Mouse (Mus musculus) MEL (cell line): ENCODE results near the gene Ly6g6c. TPM values are rescaled to one million over a fixed set of nuclear protein-coding genes. Genes with fewer than 3 reads are reported as not detected.

Experiments
- DNase-seq: peaks from one replicate; pipeline ENCODE4 v3.0.0; 2011; ENCODE audit warnings: low read depth, low spot score
- H3K27ac ChIP-seq: 2 replicates; pipeline ENCODE4 v1.5.1; 2012; ENCODE audit warnings: low read depth, mild to moderate bottlenecking, control low read depth, low read length, moderate library complexity; ENCODE audit not compliant: control insufficient read depth
- H3K27me3 ChIP-seq, 2 experiments: fragments of 150-350 bp in 1 of 2; sonication (generic) in 1 of 2; 2 replicates each; pipeline ENCODE4 v1.6.1; 2012; ENCODE audit warnings: low read length in 2 of 2, mild to moderate bottlenecking in 2 of 2, improper control_type of control experiment in 1 of 2, moderate library complexity in 1 of 2; ENCODE audit not compliant: insufficient read depth in 2 of 2, control insufficient read depth in 1 of 2
- H3K36me3 ChIP-seq, 2 experiments: 2 replicates each; pipeline ENCODE4 v1.6.1; 2012 to 2014; ENCODE audit warnings: low read length in 2 of 2, improper control_type of control experiment in 1 of 2, inconsistent platforms in 1 of 2, mild to moderate bottlenecking in 1 of 2; ENCODE audit not compliant: insufficient read depth in 2 of 2, control insufficient read depth in 1 of 2
- H3K4me1 ChIP-seq, 2 experiments: fragments of 150-350 bp in 1 of 2; sonication (generic) in 1 of 2; 2 replicates each; pipeline ENCODE4 v1.6.1; 2012; ENCODE audit warnings: low read length in 2 of 2, improper control_type of control experiment in 1 of 2, mild to moderate bottlenecking in 1 of 2; ENCODE audit not compliant: insufficient read depth in 2 of 2, control insufficient read depth in 1 of 2
- H3K4me3 ChIP-seq, 2 experiments: fragments of 150-350 bp in 1 of 2; sonication (generic) in 1 of 2; 2 replicates each; pipeline ENCODE4 v1.5.1; 2012; ENCODE audit warnings: low read depth in 2 of 2, low read length in 2 of 2, mild to moderate bottlenecking in 2 of 2, moderate library complexity in 2 of 2, control low read depth in 1 of 2, improper control_type of control experiment in 1 of 2; ENCODE audit not compliant: control insufficient read depth in 1 of 2, insufficient read depth in 1 of 2
- H3K79me2 ChIP-seq: 2 replicates; pipeline ENCODE4 v1.6.1; 2012; ENCODE audit warnings: mild to moderate bottlenecking, low read length, moderate library complexity; ENCODE audit not compliant: control insufficient read depth, poor library complexity, insufficient read depth
- H3K9ac ChIP-seq: 2 replicates; pipeline ENCODE4 v1.6.1; 2012; ENCODE audit warnings: low read depth, mild to moderate bottlenecking, control low read depth, low read length, moderate library complexity; ENCODE audit not compliant: control insufficient read depth, poor library complexity, severe bottlenecking
- H3K9me3 ChIP-seq: fragments of 150-350 bp; sonication (generic); replicated peaks from 2 replicates; pipeline ENCODE4 v1.6.1; 2012; ENCODE audit warnings: mild to moderate bottlenecking, low read length, improper control_type of control experiment, moderate library complexity; ENCODE audit not compliant: insufficient read depth
- CHD2 ChIP-seq: IDR thresholded peaks from 2 replicates; pipeline ENCODE4 v1.6.1; 2011; ENCODE audit warnings: low read length, improper control_type of control experiment
- E2F4 ChIP-seq: IDR thresholded peaks from 2 replicates; pipeline ENCODE4 v1.6.1; 2011; ENCODE audit warnings: low read depth, low read length, improper control_type of control experiment, borderline replicate concordance
- EP300 ChIP-seq, 2 experiments: IDR thresholded peaks; 2 replicates each; pipeline ENCODE4 v1.6.1; 2011; ENCODE audit warnings: improper control_type of control experiment in 2 of 2, low read length in 2 of 2, low read depth in 1 of 2, mild to moderate bottlenecking in 1 of 2
- ETS1 ChIP-seq: IDR thresholded peaks from 2 replicates; pipeline ENCODE4 v1.6.1; 2012; ENCODE audit warnings: low read depth, mild to moderate bottlenecking, inconsistent platforms, low read length, improper control_type of control experiment, moderate library complexity
- GATA1 ChIP-seq: IDR thresholded peaks from 2 replicates; pipeline ENCODE4 v1.6.1; 2011; ENCODE audit warnings: low read depth, low read length, improper control_type of control experiment
- HCFC1 ChIP-seq: IDR thresholded peaks from 2 replicates; pipeline ENCODE4 v1.6.1; 2012; ENCODE audit warnings: low read depth, mild to moderate bottlenecking, inconsistent platforms, low read length, improper control_type of control experiment, moderate library complexity
- KAT2A ChIP-seq: conservative IDR thresholded peaks from 2 replicates; pipeline ENCODE4 v1.6.1; 2012; ENCODE audit warnings: low read depth, low read length, improper control_type of control experiment, inconsistent platforms
- MAFK ChIP-seq: IDR thresholded peaks from 2 replicates; pipeline ENCODE4 v1.6.1; 2011; ENCODE audit warnings: low read depth, mild to moderate bottlenecking, low read length, improper control_type of control experiment, borderline replicate concordance
- MAZ ChIP-seq: IDR thresholded peaks from 2 replicates; pipeline ENCODE4 v1.6.1; 2012; ENCODE audit warnings: low read depth, mild to moderate bottlenecking, inconsistent platforms, low read length, improper control_type of control experiment
- MEF2A ChIP-seq: IDR thresholded peaks from 2 replicates; pipeline ENCODE4 v1.6.1; 2014; ENCODE audit warnings: low read depth, mild to moderate bottlenecking, inconsistent platforms, low read length, improper control_type of control experiment; ENCODE audit not compliant: poor library complexity, insufficient replicate concordance, severe bottlenecking; ENCODE audit errors: extremely low read depth
- MXI1 ChIP-seq: IDR thresholded peaks from 2 replicates; pipeline ENCODE4 v1.6.1; 2011; ENCODE audit warnings: mild to moderate bottlenecking, low read depth, low read length, improper control_type of control experiment
- MYB ChIP-seq: IDR thresholded peaks from 2 replicates; pipeline ENCODE4 v1.6.1; 2011; ENCODE audit warnings: mild to moderate bottlenecking, low read depth, low read length, improper control_type of control experiment
- NELFE ChIP-seq: IDR thresholded peaks from 2 replicates; pipeline ENCODE4 v1.6.1; 2011; ENCODE audit warnings: low read depth, low read length, improper control_type of control experiment
- NRF1 ChIP-seq: IDR thresholded peaks from 2 replicates; pipeline ENCODE4 v1.6.1; 2014; ENCODE audit warnings: low read depth, mild to moderate bottlenecking, inconsistent platforms, low read length, improper control_type of control experiment, moderate library complexity; ENCODE audit not compliant: poor library complexity, insufficient read depth, severe bottlenecking
- POLR2A ChIP-seq, 2 experiments: IDR thresholded peaks; 2 replicates each; pipeline ENCODE4 v1.6.1; 2011 to 2012; ENCODE audit warnings: low read length in 2 of 2, mild to moderate bottlenecking in 2 of 2, control low read depth in 1 of 2, improper control_type of control experiment in 1 of 2, low read depth in 1 of 2, moderate library complexity in 1 of 2; ENCODE audit not compliant: control insufficient read depth in 1 of 2, insufficient read depth in 1 of 2, poor library complexity in 1 of 2
- POLR2AphosphoS2 ChIP-seq: IDR thresholded peaks from 2 replicates; pipeline ENCODE4 v1.6.1; 2011; ENCODE audit warnings: low read length, improper control_type of control experiment
- POLR2AphosphoS5 ChIP-seq: IDR thresholded peaks from 2 replicates; pipeline ENCODE4 v1.6.1; 2012; ENCODE audit warnings: low read depth, borderline replicate concordance, mild to moderate bottlenecking, inconsistent platforms, low read length, moderate library complexity, mixed read lengths
- RAD21 ChIP-seq: IDR thresholded peaks from 2 replicates; pipeline ENCODE4 v1.6.1; 2011; ENCODE audit warnings: mild to moderate bottlenecking, low read depth, low read length, improper control_type of control experiment
- TBP ChIP-seq: IDR thresholded peaks from 2 replicates; pipeline ENCODE4 v1.8.0; 2011; ENCODE audit warnings: low read depth, low read length, improper control_type of control experiment
- UBTF ChIP-seq: IDR thresholded peaks from 2 replicates; pipeline ENCODE4 v1.6.1; 2012; ENCODE audit warnings: low read depth, mild to moderate bottlenecking, inconsistent platforms, low read length, improper control_type of control experiment, moderate library complexity, borderline replicate concordance; ENCODE audit not compliant: insufficient read depth
- USF1 ChIP-seq: IDR thresholded peaks from 2 replicates; pipeline ENCODE4 v1.6.1; 2014; ENCODE audit warnings: low read depth, mild to moderate bottlenecking, inconsistent platforms, low read length, improper control_type of control experiment, moderate library complexity
- USF2 ChIP-seq, 2 experiments: IDR thresholded peaks; 2 replicates each; pipeline ENCODE4 v1.6.1; 2011 to 2012; ENCODE audit warnings: improper control_type of control experiment in 2 of 2, low read length in 2 of 2, borderline replicate concordance in 1 of 2, inconsistent platforms in 1 of 2, low read depth in 1 of 2, mild to moderate bottlenecking in 1 of 2; ENCODE audit not compliant: insufficient read depth in 1 of 2
- ZKSCAN1 ChIP-seq: IDR thresholded peaks from 2 replicates; pipeline ENCODE4 v1.6.1; 2012; ENCODE audit warnings: low read depth, mild to moderate bottlenecking, inconsistent platforms, low read length, improper control_type of control experiment, moderate library complexity
- ZMIZ1 ChIP-seq: IDR thresholded peaks from 2 replicates; pipeline ENCODE4 v1.6.1; 2012; ENCODE audit warnings: low read depth, mild to moderate bottlenecking, inconsistent platforms, low read length, improper control_type of control experiment, moderate library complexity
- ZNF384 ChIP-seq: IDR thresholded peaks from 2 replicates; pipeline ENCODE4 v1.6.1; 2012; ENCODE audit warnings: low read depth, mild to moderate bottlenecking, inconsistent platforms, low read length, improper control_type of control experiment
- polyA plus RNA-seq, 2 experiments: library from polyadenylated mRNA; stranded (reverse) in 1 of 2; unstranded in 1 of 2; fragments of >175 nt in 1 of 2; fragments of >200 nt in 1 of 2; gene quantifications; 2 replicates each; pipeline versions ENCODE4 v1.2.1 to v1.2.4; 2012; ENCODE audit warnings: low replicate concordance in 2 of 2, low read depth in 1 of 2; ENCODE audit not compliant: insufficient read length in 2 of 2, insufficient read depth in 1 of 2, missing spikeins in 1 of 2
- total RNA-seq: library from RNA; depleted of rRNA; stranded (reverse); fragments of 300-350 nt; gene quantifications from 2 replicates; pipeline ENCODE4 v1.2.3, GENCODE M21; 2012

The Ly6g6c gene
- total and polyA plus RNA-seq, 3 experiments = 0.24 TPM; not detected in 2

- TF ChIP-seq ZMIZ1 (peak; percentile 89), EP300 (IDR thresholded peaks at IDR 0.05; ENCODE audit: low read depth in 1 of 2, low read length in 2 of 2) (peak; percentile 66 to 86; a peak in 3 of 4 replicates), POLR2A (IDR thresholded peaks at IDR 0.05; ENCODE audit: control insufficient read depth in 1 of 2, insufficient read depth in 1 of 2, low read depth in 1 of 2, low read length in 2 of 2, poor library complexity in 1 of 2) (peak in 1 of 2 experiments; percentile 72; a peak in 2 of 4 replicates), ZNF384 (peak; percentile 39; the same call in 1 of the 2 replicates), MYB (peak; percentile 58; the same call in 1 of the 2 replicates)
These were observed 16.8 kb upstream of the Ly6g6c start (continued) for GRCm38 (mm10) chr17:35048149-35048931.

- peaks cover 7 to 45% of the 10 kb centered on the region in 2 experiments for H3K4me1 ChIP-seq
- H3K79me2 ChIP-seq = peaks cover 35% of the 10 kb centered on the region
- peaks cover 3 to 39% of the 10 kb centered on the region in 2 experiments for H3K36me3 ChIP-seq
- DNase-seq = peak; percentile 60
- H3K9me3 ChIP-seq = no peaks in the 10 kb centered on the region
- peak overlapping the region; percentile 63 for H3K9ac ChIP-seq
- peak overlapping the region; percentile 30 to 50; a peak in 3 of 4 replicates for H3K4me3 ChIP-seq
- H3K27me3 ChIP-seq = no peaks in the 10 kb centered on the region
- 0 out of 2 replicates have a peak, but pooled peaks have one; percentile 30 for TF ChIP-seq ETS1
- TF ChIP-seq EP300 (IDR thresholded peaks at IDR 0.05; ENCODE audit: low read depth in 1 of 2, low read length in 2 of 2) = peak in 1 of 2 experiments; percentile 10; a peak in 1 of 4 replicates
- TF ChIP-seq HCFC1 = 0 out of 2 replicates have a peak, but pooled peaks have one; percentile 5
- TF ChIP-seq MXI1 = peak; percentile 44
- peak; percentile 40; the same call in 1 of the 2 replicates for TF ChIP-seq ZNF384
- peak; percentile 18; the same call in 1 of the 2 replicates for TF ChIP-seq GATA1
- peak; percentile 5 for TF ChIP-seq NELFE
- TF ChIP-seq RAD21 = no peak
- TF ChIP-seq CHD2 = no peak
- H3K27ac ChIP-seq = peak overlapping the region; percentile 98
These were observed 16.2 kb upstream of the Ly6g6c start for GRCm38 (mm10) chr17:35048932-35049440.

DNA sequence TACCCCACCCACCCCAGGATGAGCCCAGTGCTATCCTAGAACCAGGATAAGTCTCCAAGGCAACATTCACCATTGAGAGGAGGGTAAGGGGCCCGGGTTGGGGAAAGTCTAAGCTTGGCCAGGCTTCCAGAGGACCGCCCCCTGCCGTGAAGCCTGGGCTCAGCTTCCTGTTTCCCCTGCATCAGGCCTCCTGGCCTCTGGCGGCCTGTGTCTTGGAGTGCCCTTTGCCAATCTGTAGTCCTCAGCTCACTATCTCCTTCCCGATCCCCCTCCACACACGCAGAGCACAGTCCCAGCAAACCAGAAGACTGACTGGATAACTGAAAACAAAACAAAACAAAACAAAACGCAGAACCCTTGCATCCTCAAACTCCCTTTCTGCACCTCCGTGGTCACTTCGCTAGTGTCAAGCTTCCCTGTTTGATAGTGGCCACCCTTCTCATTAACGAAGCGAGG lies 15.6 kb upstream of the Ly6g6c start, which contains the start of gene Clic1:
Gene Clic1, plus strand, starts transcription at position 406 of the 456 bp plus-strand sequence.
- Histone ChIP-seq H3K36me3 (peaks cover 4 to 33% of the 10 kb centered on the region in 2 experiments), H3K9ac (peak within 1 kb of the TSS; percentile 90), H3K4me3 (peak within 1 kb of the TSS; percentile 76 to 87), H3K27me3 (no peaks in the 10 kb centered on the region), H3K27ac (peak within 1 kb of the TSS; percentile 98), H3K4me1 (peaks cover 4 to 39% of the 10 kb centered on the region in 2 experiments), H3K9me3 (no peaks in the 10 kb centered on the region), H3K79me2 (peaks cover 40% of the 10 kb centered on the region)
- peak; percentile 90 for DNase-seq
- TF ChIP-seq MEF2A = no peak
- no peak for TF ChIP-seq POLR2AphosphoS2
- no peak for TF ChIP-seq NRF1
- peak; percentile 74 for TF ChIP-seq TBP
- no peak for TF ChIP-seq USF2 (IDR thresholded peaks at IDR 0.05; ENCODE audit: borderline replicate concordance in 1 of 2, insufficient read depth in 1 of 2, low read depth in 1 of 2, low read length in 2 of 2)
- no peak for TF ChIP-seq UBTF
- TF ChIP-seq MAFK = no peak
- no peak for TF ChIP-seq ZKSCAN1
- TF ChIP-seq USF1 = no peak
- no peak for TF ChIP-seq KAT2A
- TF ChIP-seq MAZ = no peak; the same call in 1 of the 2 replicates
- TF ChIP-seq POLR2AphosphoS5 = no peak
- peak in 1 of 2 experiments; percentile 48; a peak in 2 of 4 replicates for TF ChIP-seq EP300 (IDR thresholded peaks at IDR 0.05; ENCODE audit: low read depth in 1 of 2, low read length in 2 of 2)
- TF ChIP-seq E2F4 = no peak
- TF ChIP-seq HCFC1 = peak; percentile 51; the same call in 1 of the 2 replicates
